Mouse (Mus musculus) midbrain, embryonic 13.5 days (tissue): ENCODE measurements around the gene Senp1. TPM values are rescaled to one million over a fixed set of nuclear protein-coding genes. Genes with fewer than 3 reads are reported as not detected.

ENCODE experiments used
- ATAC-seq: fragments of 200-750 bp; cut with Nextera tagmentation; 2 replicates; pipeline ENCODE4 v1.8.0; 2017; ENCODE audit warnings: mild to moderate bottlenecking, moderate TSS enrichment, moderate library complexity
- H3K27ac ChIP-seq: fragments of 300-500 bp; sonication (generic); 2 replicates; pipeline ENCODE4 v1.5.1; 2015; ENCODE audit warnings: inconsistent platforms, mild to moderate bottlenecking, moderate library complexity
- H3K27me3 ChIP-seq: fragments of 300-500 bp; sonication (generic); 2 replicates; pipeline ENCODE4 v1.6.1; 2015; ENCODE audit warnings: mild to moderate bottlenecking, inconsistent platforms
- H3K36me3 ChIP-seq: fragments of 300-500 bp; sonication (generic); 2 replicates; pipeline ENCODE4 v1.6.1; 2015; ENCODE audit warnings: mild to moderate bottlenecking, inconsistent platforms
- H3K4me1 ChIP-seq: fragments of 300-500 bp; sonication (generic); replicated peaks from 2 replicates; pipeline ENCODE4 v1.6.1; 2015; ENCODE audit warnings: inconsistent platforms
- H3K4me2 ChIP-seq: fragments of 300-500 bp; sonication (generic); replicated peaks from 2 replicates; pipeline ENCODE4 v1.6.1; 2015; ENCODE audit warnings: moderate library complexity, mild to moderate bottlenecking, inconsistent platforms
- H3K4me3 ChIP-seq: fragments of 300-500 bp; sonication (generic); replicated peaks from 2 replicates; pipeline ENCODE4 v1.5.1; 2015; ENCODE audit warnings: mild to moderate bottlenecking, inconsistent platforms
- H3K9ac ChIP-seq: fragments of 300-500 bp; sonication (generic); replicated peaks from 2 replicates; pipeline ENCODE4 v1.6.1; 2015; ENCODE audit warnings: mild to moderate bottlenecking, inconsistent platforms
- H3K9me3 ChIP-seq: fragments of 300-500 bp; sonication (generic); 2 replicates; pipeline ENCODE4 v1.6.1; 2016; ENCODE audit warnings: mild to moderate bottlenecking, inconsistent platforms
- WGBS: fragments of 180-500 bp; shearing (Covaris S2); methylation state at CpG from one replicate; pipeline ENCODE4 v1.1.7; 2015; 5-methylcytosine and 5-hydroxymethylcytosine counted together
- polyA plus RNA-seq: library from polyadenylated mRNA; unstranded; fragments of >200 nt; fragmentation: Nextera tagmentation; extraction: Ambion mirVana; gene quantifications from 2 replicates; pipeline ENCODE4 v1.2.1, GENCODE M21; 2015

The Senp1 gene
- polyA plus RNA-seq, 1 experiment from 2014 or later = 27.6 TPM

- Histone ChIP-seq H3K9me3 (no peaks in the 10 kb centered on the region), H3K4me3 (peak overlapping the region; percentile 24; the same call in 1 of the 2 replicates), H3K4me2 (peak overlapping the region; percentile 53), H3K27me3 (no peaks in the 10 kb centered on the region), H3K27ac (peak overlapping the region; percentile 93), H3K9ac (peak overlapping the region; percentile 48), H3K36me3 (peaks cover 36% of the 10 kb centered on the region), H3K4me1 (peaks cover 60% of the 10 kb centered on the region)
- 30% methylated on average over 13 of the region's 13 CpGs for WGBS
- peak; percentile 32 for ATAC-seq
These were observed 101.4 kb downstream of the Senp1 start for GRCm38 (mm10) chr15:97992027-97992711.

- no peaks in the 10 kb centered on the region for H3K27me3 ChIP-seq
- H3K4me3 ChIP-seq = no peak overlapping the region
- no peak for ATAC-seq
- 7% methylated on average over 12 of the region's 12 CpGs for WGBS
- peak overlapping the region; percentile 90 for H3K27ac ChIP-seq
- peaks cover 39% of the 10 kb centered on the region for H3K36me3 ChIP-seq
- no peaks in the 10 kb centered on the region for H3K9me3 ChIP-seq
- peaks cover 58% of the 10 kb centered on the region for H3K4me1 ChIP-seq
- peak overlapping the region; percentile 45; the same call in 1 of the 2 replicates for H3K4me2 ChIP-seq
- peak overlapping the region; percentile 12; the same call in 1 of the 2 replicates for H3K9ac ChIP-seq
These were observed 102.2 kb downstream of the Senp1 start for GRCm38 (mm10) chr15:97991285-97991895.

- no peak for ATAC-seq
- H3K27me3 ChIP-seq = no peaks in the 10 kb centered on the region
- no peaks in the 10 kb centered on the region for H3K9me3 ChIP-seq
- no peak overlapping the region for H3K4me3 ChIP-seq
- peaks cover 42% of the 10 kb centered on the region for H3K36me3 ChIP-seq
- H3K9ac ChIP-seq = 0 out of 2 replicates have a peak overlapping the region, but pooled peaks have one; percentile 12
- peak overlapping the region; percentile 90 for H3K27ac ChIP-seq
- peaks cover 55% of the 10 kb centered on the region for H3K4me1 ChIP-seq
- H3K4me2 ChIP-seq = peak overlapping the region; percentile 45
- WGBS = 4% methylated on average over 4 of the region's 4 CpGs
These were observed 102.8 kb downstream of the Senp1 start for GRCm38 (mm10) chr15:97990721-97991120.

GRCm38 (mm10) chr15:97990124-97990523 lies 103.4 kb downstream of the Senp1 start:
- peak; percentile 59 for ATAC-seq
- no peak overlapping the region for H3K4me3 ChIP-seq
- no peaks in the 10 kb centered on the region for H3K9me3 ChIP-seq
- 0% methylated on average over 6 of the region's 6 CpGs for WGBS
- peak overlapping the region; percentile 90 for H3K27ac ChIP-seq
- peaks cover 42% of the 10 kb centered on the region for H3K36me3 ChIP-seq
- H3K27me3 ChIP-seq = no peaks in the 10 kb centered on the region
- peaks cover 55% of the 10 kb centered on the region for H3K4me1 ChIP-seq
- peak overlapping the region; percentile 45 for H3K4me2 ChIP-seq
- H3K9ac ChIP-seq = 0 out of 2 replicates have a peak overlapping the region, but pooled peaks have one; percentile 2

DNA sequence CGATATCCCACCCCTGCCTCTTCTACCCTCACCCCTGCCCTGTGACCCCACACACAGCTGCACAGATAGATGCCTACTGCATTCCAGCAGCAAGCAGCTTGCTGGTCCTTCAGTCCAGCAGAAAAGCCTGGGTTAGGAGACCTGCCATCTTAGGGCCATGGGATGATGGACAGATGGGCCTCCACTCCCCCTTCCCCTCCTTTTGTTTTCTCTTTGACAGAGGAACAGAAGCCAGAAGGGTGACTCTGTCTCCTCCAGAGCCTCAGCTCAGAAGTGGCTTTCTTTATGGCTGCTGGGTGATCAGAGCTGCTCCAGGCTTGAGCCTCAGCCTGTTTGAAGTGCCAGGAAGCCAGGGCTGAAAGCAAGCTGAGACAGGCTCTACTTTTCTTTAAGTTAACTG lies 104.0 kb downstream of the Senp1 start:
- no peaks in the 10 kb centered on the region for H3K9me3 ChIP-seq
- 5% methylated on average over 1 of the region's 1 CpGs for WGBS
- no peaks in the 10 kb centered on the region for H3K27me3 ChIP-seq
- peak overlapping the region; percentile 45; the same call in 1 of the 2 replicates for H3K4me2 ChIP-seq
- 0 out of 2 replicates have a peak overlapping the region, but pooled peaks have one; percentile 2 for H3K9ac ChIP-seq
- H3K36me3 ChIP-seq = peaks cover 42% of the 10 kb centered on the region
- H3K4me1 ChIP-seq = peaks cover 55% of the 10 kb centered on the region
- ATAC-seq = no peak
- H3K27ac ChIP-seq = peak overlapping the region; percentile 90
- H3K4me3 ChIP-seq = no peak overlapping the region

Other genes with a start within 250 kb of the Senp1 start
- 29.8 and 31.4 TPM in 2 replicates for gene Hdac7, start 249.2 kb downstream of the Senp1 start, polyA plus RNA-seq
- gene Vdr, start 183.1 kb downstream of the Senp1 start, polyA plus RNA-seq = not detected in 2 replicates
- gene Tmem106c, start 129.5 kb downstream of the Senp1 start, polyA plus RNA-seq = 59.3 and 59.8 TPM in 2 replicates
- 39.1 and 57.5 TPM in 2 replicates for gene Col2a1, start 89.0 kb downstream of the Senp1 start, polyA plus RNA-seq
- 70.8 and 73.8 TPM in 2 replicates for gene Pfkm, start 1.2 kb downstream of the Senp1 start, polyA plus RNA-seq
- 54.4 and 54.9 TPM in 2 replicates for gene Asb8, start 71.9 kb upstream of the Senp1 start, polyA plus RNA-seq
- 55.4 and 60.4 TPM in 2 replicates for gene Ccdc184, start 73.4 kb upstream of the Senp1 start, polyA plus RNA-seq
- gene Olfr288, start 101.8 kb upstream of the Senp1 start, polyA plus RNA-seq = not detected in 2 replicates
- not detected in 2 replicates for gene Gm44579, start 127.2 kb upstream of the Senp1 start, polyA plus RNA-seq
- gene Olfr287, start 127.3 kb upstream of the Senp1 start, polyA plus RNA-seq = 0.14 TPM in 1 of 2 replicates, not detected in the other
- not detected in 2 replicates for gene Olfr286, start 140.7 kb upstream of the Senp1 start, polyA plus RNA-seq
- gene H1fnt, start 163.5 kb upstream of the Senp1 start, polyA plus RNA-seq = not detected in 2 replicates
- 5.7 and 5.9 TPM in 2 replicates for gene Zfp641, start 202.4 kb upstream of the Senp1 start, polyA plus RNA-seq
- not detected in 2 replicates for gene Olfr285, start 223.6 kb upstream of the Senp1 start, polyA plus RNA-seq
- not detected in 2 replicates for gene Olfr284, start 247.2 kb upstream of the Senp1 start, polyA plus RNA-seq